ENCODE assay signal across 7 mouse cellular contexts in genomic region chr1:180407171-180407671, GRCm38 (mm10).
DNase-seq lines count a peak whose midpoint lies in the region; ATAC-seq lines count a peak whose summit lies in the region.

No protein-coding gene starts in this region.

- ATAC-seq in hematopoietic stem cell, adult 5-6 weeks (replicated peaks in 1 of 2; ENCODE audit: insufficient read depth in 1 of 2, low FRiP score in 2 of 2, low TSS enrichment in 1 of 2, low read depth in 1 of 2, poor library complexity in 2 of 2, severe bottlenecking in 2 of 2): peak; percentile 26 to 42; a peak in 1 of 4 replicates
- ATAC-seq in limb, embryonic 12.5 days (ENCODE audit: insufficient number of reproducible peaks, insufficient read depth, low FRiP score, low TSS enrichment, low read depth): no peak
- peak; percentile 63; the same call in 1 of the 2 replicates for ATAC-seq in midbrain, embryonic 12.5 days (ENCODE audit: low FRiP score, low read depth)
- peak; percentile 60; the same call in 1 of the 2 replicates for ATAC-seq in stomach, embryonic 14.5 days (ENCODE audit: insufficient number of reproducible peaks, insufficient read depth, low FRiP score, low read depth)

- DNase-seq in CD8-positive naive resting alpha-beta T cell, adult 2 months (ENCODE audit: low read depth in 2 of 2, low spot score in 2 of 2): peak; percentile 59 to 74
- DNase-seq in R1 (ENCODE audit: low read depth, low spot score): peak; percentile 86
- peak; percentile 85 for DNase-seq in embryo, embryonic 11 days

- peak overlapping the region; percentile 48 for H3K4me2 ChIP-seq in limb, embryonic 12.5 days
- H3K4me2 ChIP-seq in midbrain, embryonic 12.5 days (replicated peaks): peak overlapping the region; percentile 46
- peak overlapping the region; percentile 23; the same call in 1 of the 2 replicates for H3K4me2 ChIP-seq in stomach, embryonic 14.5 days (replicated peaks; ENCODE audit: low read depth, low read length)

- H3K27ac ChIP-seq in limb, embryonic 12.5 days: peak overlapping the region; percentile 69
- H3K27ac ChIP-seq in midbrain, embryonic 12.5 days (replicated peaks): no peak overlapping the region
- H3K27ac ChIP-seq in stomach, embryonic 14.5 days (ENCODE audit: low read length): peak overlapping the region; percentile 52

- H3K27me3 ChIP-seq in limb, embryonic 12.5 days: no peaks in the 10 kb centered on the region
- no peaks in the 10 kb centered on the region for H3K27me3 ChIP-seq in midbrain, embryonic 12.5 days
- no peaks in the 10 kb centered on the region for H3K27me3 ChIP-seq in stomach, embryonic 14.5 days (ENCODE audit: control insufficient read depth, insufficient read depth, low read length)

- no peak overlapping the region for H3K4me3 ChIP-seq in limb, embryonic 12.5 days (replicated peaks)
- 0 out of 2 replicates have a peak overlapping the region, but pooled peaks have one; percentile 12 for H3K4me3 ChIP-seq in midbrain, embryonic 12.5 days
- H3K4me3 ChIP-seq in stomach, embryonic 14.5 days (ENCODE audit: low read depth, low read length): no peak overlapping the region

- H3K9ac ChIP-seq in limb, embryonic 12.5 days (replicated peaks): peak overlapping the region; percentile 28; the same call in 1 of the 2 replicates
- H3K9ac ChIP-seq in midbrain, embryonic 12.5 days (replicated peaks): no peak overlapping the region
- no peak overlapping the region for H3K9ac ChIP-seq in stomach, embryonic 14.5 days (replicated peaks; ENCODE audit: low read depth, low read length)

- H3K36me3 ChIP-seq in limb, embryonic 12.5 days: no peaks in the 10 kb centered on the region
- H3K36me3 ChIP-seq in midbrain, embryonic 12.5 days: no peaks in the 10 kb centered on the region
- no peaks in the 10 kb centered on the region for H3K36me3 ChIP-seq in stomach, embryonic 14.5 days (ENCODE audit: control insufficient read depth, insufficient read depth, low read length)

- peaks cover 64% of the 10 kb centered on the region for H3K4me1 ChIP-seq in limb, embryonic 12.5 days (replicated peaks)
- H3K4me1 ChIP-seq in midbrain, embryonic 12.5 days: 0 out of 2 replicates have a peak, but pooled peaks cover 16% of the 10 kb centered on the region
- peaks cover 62% of the 10 kb centered on the region for H3K4me1 ChIP-seq in stomach, embryonic 14.5 days (ENCODE audit: control insufficient read depth, insufficient read depth, low read length)

- 13% methylated on average over 16 of the region's 16 CpGs for WGBS in limb, embryonic 12.5 days
- 10% methylated on average over 16 of the region's 16 CpGs for WGBS in midbrain, embryonic 12.5 days
- 14% methylated on average over 16 of the region's 16 CpGs for WGBS in stomach, embryonic 14.5 days

- H3K9me3 ChIP-seq in limb, embryonic 12.5 days: no peaks in the 10 kb centered on the region
- no peaks in the 10 kb centered on the region for H3K9me3 ChIP-seq in midbrain, embryonic 12.5 days
- no peaks in the 10 kb centered on the region for H3K9me3 ChIP-seq in stomach, embryonic 14.5 days (ENCODE audit: control insufficient read depth, low read depth, low read length)
